Mouse (Mus musculus) kidney, postnatal 10 days (tissue): ENCODE data around the gene Cdrt4.

ENCODE experiments used
- DNase-seq: peaks from one replicate; pipeline ENCODE4 v3.0.0; 2021; ENCODE audit warnings: mixed read lengths

Cdrt4 gene

DNA sequence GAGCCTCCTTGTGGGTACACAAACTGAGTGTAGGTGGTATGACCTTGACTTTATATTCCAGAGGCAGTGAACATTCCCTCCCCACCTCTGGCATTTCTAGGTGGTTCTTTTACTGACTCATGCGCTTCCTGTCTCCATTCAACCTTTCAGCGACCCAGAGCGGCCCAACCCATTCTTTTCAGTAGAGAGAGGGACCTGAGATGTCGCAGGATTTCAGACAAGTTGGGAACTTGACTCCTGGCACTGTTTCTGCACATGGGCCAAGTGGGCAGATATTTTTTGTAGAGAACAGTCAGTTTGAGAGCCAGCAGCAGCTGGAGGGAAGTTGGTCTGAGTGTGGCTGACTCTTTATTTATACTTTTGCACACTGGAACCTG, 45.5 kb downstream of the Cdrt4 start:
- no peak for DNase-seq

DNA sequence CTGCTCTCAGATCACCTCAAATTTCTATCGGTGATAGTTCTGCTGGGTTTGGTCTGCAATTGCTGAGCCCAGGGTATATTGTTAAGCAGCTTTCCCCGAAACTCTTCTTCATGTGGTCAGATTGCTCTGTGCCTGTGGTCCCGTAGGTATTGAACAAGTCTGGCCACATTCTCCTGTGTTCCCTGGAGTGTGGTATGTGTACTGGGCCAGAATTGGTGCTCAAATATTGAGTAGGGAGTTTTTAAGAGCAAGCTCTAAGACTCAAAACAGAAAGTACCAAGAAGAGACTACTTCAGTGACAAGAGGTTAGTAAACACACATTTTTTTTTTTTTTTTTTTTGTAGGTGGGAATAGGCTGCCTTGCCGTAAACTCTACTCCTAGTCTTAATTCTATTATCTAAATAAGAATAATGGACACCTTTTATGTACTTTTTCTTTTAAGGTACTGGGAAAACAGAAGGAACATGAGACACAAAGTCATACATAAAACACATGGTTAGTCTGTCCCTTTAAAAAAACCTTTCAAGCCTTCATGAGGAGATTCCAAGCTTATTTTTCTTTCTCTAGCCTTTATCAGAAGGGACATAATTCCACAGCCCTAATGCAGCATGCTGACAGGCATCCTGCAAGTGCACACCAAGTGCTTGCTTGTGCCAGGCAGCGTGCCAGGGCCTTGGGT, 46.2 kb downstream of the Cdrt4 start:
- no peak for DNase-seq

DNA sequence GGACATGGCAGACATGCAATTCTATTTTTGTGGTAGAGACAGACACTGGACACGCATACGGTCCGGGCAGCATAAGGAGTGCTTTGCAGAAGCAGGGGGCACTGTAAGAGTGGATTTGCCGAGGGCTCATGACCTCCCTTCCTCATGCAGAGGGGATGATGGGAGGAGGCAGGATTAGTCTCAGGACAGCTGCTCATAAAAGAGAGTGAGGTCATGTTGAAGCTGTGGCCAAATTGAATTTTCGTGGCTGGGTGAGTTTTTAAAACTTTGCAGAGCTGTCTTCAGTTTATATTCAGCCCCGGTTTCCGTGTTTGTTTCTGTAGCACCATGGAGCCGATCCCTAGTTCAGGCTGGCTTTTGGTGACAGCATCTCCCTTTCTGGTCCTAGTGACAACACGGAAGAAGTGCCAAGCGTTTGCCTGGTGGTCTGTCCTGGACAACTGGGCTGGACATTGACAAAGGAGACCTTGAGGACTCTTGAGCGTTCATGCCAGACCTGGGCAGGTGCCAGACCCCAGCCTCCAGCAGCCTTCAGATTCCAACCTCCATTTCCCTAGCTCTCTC, 46.8 kb downstream of the Cdrt4 start:
- DNase-seq: peak; percentile 59

DNA sequence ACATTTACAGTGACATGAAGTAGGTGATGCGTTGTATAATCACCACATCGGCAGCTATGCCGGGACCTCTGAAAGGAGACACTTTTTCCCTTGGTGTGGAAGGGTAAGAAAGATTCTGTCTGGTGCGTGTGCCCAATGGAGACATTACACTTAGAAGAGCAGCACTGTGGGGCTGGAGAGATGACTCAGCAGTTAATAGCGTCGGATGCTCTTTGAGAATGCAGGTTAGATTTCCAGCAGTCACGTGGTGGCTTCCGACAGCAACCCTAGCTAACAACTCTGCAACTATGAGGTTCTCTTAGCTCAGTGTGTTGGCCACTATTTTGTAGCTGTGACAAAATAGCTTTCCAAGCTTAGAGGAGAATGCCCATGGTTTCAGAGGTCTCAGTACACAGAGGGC, 49.1 kb downstream of the Cdrt4 start:
- no peak for DNase-seq

DNA sequence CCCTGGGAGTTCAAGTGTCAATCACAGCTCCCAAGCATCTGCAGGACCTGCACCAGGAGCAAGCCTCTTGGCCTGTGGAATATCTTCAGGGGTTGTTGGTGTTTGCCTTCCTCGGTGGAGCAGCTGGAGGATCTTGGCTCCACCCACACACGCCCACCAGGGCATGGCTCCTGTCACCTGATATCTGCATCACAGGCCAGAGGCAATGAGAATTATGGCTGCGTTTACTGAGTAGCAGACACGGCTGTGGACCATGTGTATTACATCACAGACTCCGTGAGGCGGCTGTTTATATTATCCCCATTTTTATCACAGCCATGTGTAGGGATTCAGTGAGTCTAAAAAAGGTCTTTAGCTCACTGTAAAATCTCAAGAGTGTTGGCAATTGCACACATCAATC, 53.6 kb downstream of the Cdrt4 start:
- DNase-seq: no peak

DNA sequence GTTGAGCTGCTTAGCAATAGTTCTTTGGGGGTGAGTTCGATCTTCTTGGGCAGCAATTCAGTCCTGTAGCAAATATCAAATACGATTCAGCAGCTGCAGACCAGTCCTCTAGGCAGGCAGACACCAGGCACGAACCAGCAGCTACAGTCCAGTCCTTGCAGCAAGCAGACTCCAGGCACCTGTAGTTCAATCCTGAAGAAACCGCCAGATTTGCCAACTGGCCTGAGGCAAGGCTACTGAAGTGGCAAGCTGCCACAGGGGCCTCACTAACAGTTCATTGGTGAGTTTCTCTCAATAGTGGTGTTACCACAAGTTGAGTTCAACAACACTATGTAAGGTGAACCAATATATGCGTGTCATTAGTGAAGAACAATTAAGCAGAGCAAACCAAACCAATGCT, 56.4 kb downstream of the Cdrt4 start:
- no peak for DNase-seq

DNA sequence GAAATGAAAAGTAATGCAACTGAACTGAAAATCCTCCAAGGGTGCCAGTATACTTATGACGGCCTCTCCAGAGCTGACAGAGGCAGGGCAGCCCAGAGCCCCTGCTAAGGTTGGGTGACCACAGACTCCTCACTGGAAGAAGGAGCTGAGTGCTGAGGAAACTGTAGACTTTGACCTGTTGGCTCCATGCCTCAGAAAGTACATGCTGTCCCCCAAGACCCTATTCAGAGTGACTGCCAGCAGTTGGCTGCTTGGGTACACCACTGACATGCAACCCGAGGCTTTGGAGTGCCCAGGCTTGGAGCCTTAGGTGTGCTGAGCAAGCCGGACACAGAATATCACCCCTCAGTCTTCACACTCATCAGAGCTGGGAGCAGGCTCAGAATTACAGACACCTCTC, 57.0 kb downstream of the Cdrt4 start:
- no peak for DNase-seq

DNA sequence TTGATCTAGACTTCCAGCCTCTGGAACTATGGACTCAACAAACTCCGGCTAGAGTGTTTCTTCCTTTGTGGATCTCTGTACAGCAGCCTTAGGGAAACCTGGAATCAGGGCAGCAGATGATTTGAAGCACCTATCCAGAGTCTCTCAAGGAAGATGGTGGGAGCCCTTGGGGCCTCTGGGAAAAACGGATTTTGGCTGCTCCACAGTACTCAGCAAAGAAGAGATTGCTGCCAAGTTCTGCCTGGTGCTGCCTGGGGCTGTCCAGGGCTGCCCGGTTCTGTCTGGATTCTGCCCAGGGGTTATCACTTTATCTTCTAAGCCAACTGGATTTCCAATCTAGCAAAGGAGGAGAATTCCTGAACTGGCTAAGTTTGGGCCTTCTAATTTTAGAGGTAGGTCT, 58.8 kb downstream of the Cdrt4 start:
- DNase-seq: no peak

DNA sequence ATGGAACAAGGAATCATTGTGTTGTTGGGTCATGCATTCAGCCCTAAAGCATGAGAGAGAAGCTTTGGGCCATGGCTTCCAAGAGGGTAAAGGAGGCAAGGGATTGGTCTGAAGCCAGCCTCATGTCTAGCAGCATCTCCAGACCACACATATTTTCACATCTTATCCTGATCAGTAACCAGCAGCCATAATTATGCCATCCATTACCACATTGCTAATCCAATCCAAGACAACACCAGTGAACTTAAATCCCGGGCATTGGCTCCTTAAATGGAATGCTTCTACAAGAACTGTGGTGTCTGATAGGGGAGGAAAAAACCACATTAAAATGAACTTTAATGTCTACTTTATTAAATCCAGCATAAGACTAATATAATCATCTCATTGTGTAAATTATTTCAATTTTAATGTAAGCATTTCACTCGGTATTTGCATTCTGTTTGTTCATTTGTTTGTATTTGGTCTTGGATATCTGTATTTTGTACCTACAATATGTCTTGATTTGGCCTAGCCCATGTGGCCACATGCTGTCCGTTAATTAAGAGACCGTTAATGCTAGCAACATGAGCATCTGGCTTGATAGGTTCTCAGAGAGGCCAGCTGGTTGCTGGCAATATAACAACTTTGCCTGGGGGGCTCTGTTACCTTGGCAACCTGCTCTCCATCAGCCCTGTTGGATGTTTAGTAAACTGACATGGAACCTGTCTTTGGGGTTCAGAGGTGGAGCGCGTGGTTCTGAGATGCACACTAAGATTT, 66.5 kb downstream of the Cdrt4 start:
- no peak for DNase-seq

DNA sequence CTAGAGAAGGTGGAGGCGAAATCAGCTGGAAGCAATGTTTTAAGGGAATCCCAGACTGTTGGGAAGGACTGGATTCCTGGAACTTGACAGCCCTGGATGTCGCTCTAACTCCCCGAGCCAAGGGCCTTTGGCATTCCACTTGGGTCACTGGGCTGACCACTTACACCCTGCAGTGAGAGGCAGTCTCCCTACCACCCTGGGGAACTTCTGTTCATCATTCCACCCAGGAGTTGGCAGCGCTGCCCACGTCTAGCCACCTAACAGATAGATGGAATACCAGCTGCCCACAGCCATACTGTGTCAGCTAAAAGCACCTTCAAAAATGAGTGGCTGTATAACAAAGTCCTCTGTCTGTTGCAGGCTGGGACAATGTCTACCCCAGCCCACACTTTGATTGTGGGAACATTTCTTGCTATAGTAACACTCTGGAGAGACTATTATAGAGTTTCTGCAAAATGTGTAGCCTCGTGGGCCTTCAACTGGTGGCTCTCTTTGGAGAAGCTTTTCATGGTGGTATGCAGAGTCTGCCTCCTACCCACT, 67.2 kb downstream of the Cdrt4 start:
- no peak for DNase-seq

DNA sequence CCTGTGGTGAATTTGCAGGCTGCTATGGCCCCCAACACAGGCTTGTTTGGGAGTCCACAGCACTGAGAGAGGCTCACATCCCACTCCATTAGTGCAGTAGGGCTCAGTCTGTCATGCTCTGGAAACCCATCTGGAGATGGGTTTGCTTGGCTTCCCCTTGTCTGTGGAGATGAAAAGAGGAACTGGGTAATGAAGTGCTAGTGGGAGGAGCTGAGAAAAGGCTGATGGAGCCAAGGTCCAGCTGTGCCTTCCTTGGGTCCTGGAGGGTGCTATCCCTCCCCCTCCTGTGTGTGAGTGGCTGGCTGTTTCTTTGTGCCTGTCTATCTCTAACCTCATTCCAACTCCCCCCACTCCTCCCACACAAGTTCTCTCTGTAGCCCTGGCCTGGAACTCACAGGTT, 69.6 kb downstream of the Cdrt4 start:
- DNase-seq: peak; percentile 25

DNA sequence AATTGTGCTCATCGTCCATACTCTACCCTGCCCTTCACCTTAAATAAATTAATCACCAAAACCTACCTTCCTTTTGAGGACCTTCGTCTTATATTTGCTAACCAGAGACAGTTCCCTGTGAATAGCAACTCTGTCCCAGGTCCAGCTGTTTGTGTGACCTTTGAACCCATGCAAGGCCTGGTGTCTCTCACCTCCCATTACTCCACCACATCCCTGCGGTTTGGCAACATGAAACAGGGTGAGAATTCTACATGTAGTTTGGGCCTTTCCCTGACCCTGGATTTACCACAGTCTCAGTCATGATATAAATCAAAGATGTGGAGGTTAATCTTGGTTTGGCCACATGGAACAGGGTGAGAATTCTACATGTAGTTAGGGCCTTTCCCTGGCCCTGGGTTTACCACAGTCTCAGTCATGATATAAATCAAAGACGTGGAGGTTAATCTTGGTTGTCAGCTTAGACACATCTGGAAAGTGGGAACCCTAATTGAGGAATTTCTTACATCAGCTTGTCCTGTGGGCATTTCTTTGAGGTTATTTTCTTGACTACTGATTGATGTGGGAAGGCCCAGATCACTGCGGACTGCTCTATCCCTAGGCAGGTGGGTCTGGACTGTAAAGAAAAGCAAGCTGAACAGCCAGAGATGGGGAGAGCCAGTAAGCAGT, 70.3 kb downstream of the Cdrt4 start:
- no peak for DNase-seq

DNA sequence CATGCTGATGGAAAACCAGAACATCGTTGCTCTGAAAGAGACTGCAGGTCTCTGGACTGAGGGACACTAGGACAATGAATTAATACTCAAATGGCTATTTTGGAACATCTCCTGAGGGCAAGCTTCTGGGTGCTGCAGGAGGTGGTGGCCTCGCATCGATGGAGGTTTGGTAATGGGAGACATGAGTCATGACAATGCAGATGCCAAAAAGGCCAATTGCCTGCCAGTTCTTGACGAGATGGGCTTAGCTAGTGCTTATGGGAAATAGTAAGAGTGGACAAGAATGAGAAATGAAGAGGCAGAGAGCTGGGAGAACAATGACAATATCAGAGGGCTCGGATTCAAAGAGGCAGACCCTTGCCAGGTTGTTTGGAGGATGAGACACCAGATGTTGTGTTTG, 72.5 kb downstream of the Cdrt4 start:
- no peak for DNase-seq

DNA sequence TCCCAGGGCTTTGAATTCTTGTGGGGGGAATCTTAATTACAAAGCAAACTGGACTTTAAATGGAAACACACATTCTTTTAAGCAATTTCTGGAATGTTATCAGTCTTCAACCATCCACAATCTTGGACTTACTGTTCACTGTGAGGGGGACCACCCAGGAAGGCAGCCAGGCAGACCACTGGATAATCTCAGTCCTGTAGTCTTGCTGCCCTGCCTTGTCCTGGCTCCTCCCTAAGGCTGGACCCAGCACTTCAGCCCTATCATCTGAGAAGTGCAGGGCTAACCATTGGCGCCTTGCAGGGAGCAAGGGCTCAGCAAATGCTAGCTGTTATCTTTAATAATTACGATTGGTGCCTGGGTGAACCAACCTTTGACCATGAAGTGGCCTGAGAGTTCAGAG, 73.1 kb downstream of the Cdrt4 start:
- peak; percentile 50 for DNase-seq

DNA sequence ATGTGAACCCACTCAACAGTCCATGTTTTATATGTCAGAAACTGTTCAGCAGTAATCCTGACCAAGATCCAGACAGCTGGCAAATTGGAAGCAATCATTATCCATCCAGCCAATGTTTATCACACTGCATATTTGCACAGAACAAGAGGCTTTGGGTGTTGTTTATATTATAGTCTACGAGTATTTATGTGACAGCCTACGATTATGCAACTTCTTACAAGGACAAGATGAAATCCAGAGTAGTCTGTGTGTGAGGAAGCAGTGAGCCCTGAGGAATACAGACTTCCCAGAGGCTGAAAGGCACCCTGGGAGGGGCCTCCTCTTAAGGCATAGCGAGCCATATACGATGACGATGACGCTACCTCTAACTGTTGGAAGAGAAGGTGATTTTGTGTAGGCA, 74.5 kb downstream of the Cdrt4 start:
- DNase-seq: no peak

DNA sequence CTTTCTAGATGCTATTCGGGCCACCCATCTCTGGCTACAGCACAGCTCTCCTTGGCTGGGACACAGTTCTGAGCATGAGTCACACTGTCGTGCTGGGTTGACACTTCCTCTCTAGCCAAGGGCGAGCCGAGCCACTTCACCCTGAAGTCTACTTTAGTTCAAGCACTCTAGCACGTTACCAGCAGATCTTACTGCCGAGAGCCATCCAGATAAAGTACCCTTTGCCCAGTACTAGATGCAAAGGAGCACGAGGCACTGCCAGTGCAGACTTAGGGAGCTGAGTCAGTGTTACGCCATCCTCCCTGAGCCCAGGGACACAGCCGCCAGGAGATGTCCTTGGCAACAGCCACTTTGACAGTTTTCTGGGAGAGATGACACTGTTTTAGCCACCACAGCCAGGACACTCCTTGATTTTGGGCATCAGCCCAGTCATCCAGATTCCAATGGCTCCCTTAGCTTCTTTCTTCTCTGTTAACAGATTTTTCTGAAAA, 75.7 kb downstream of the Cdrt4 start:
- DNase-seq: no peak

DNA sequence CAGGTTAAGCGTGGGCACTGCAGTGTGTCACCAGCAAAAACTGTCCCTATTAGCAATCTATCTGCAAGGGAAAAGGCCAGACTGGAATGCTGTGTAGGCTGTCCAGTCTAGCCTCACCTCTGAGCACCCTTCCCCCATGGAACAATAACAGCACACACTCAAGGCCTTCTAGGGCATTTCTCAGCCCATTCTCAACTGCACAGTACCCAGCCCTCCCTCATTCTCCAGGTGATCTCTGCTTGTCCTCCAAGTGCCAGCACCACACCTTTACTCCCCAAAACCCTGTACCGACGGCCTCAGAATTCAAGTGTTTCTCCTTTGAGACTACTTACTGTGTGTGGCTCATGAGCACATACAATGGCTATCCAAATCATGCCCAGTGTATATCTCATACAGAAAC, 77.1 kb downstream of the Cdrt4 start:
- no peak for DNase-seq

DNA sequence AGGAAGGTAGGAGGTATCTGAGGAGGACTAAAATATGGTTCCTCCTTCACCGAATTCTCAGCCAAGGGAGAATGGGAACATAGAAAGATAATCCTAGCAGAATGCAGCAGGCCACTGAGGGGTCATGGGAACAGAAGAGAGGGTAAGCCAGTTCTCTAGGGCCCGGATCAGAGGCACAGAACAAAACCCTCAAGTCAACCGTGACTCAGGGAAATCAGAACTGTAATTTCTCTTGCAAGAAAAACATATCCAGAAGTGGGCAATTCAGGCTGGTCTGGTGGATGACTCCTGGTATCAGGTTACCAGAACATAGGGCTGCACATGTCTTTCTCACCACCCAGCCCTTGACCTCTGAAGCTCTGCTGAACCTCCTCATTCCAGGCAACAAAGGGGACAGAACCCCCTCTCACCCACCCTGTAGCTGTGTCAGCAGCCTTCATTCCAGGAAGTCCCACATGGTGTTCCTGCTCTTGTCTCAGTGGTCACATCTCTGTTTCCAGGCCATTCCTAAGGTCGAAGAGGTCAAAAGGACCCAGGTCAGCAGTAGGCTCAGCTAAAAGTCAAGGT, 78.2 kb downstream of the Cdrt4 start:
- no peak for DNase-seq

DNA sequence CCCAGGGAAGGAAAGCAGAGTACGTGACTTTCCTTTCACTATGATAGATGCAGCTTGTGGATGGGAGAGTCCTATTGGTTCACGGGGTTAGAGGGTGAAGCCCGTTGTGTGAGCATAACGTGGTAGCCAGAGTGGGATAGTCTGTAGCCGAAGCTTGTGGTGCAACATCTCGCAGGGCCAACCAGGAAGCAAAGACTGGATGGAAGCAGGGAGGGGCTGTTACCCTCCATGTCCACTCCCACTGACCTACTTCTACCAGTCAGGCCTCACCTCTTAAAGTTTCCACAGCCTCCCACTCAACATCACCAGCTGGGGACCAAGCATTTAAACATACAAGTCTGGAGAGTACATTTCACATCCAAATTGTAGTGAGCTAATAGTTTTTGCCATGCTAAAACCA, 78.7 kb downstream of the Cdrt4 start:
- no peak for DNase-seq

DNA sequence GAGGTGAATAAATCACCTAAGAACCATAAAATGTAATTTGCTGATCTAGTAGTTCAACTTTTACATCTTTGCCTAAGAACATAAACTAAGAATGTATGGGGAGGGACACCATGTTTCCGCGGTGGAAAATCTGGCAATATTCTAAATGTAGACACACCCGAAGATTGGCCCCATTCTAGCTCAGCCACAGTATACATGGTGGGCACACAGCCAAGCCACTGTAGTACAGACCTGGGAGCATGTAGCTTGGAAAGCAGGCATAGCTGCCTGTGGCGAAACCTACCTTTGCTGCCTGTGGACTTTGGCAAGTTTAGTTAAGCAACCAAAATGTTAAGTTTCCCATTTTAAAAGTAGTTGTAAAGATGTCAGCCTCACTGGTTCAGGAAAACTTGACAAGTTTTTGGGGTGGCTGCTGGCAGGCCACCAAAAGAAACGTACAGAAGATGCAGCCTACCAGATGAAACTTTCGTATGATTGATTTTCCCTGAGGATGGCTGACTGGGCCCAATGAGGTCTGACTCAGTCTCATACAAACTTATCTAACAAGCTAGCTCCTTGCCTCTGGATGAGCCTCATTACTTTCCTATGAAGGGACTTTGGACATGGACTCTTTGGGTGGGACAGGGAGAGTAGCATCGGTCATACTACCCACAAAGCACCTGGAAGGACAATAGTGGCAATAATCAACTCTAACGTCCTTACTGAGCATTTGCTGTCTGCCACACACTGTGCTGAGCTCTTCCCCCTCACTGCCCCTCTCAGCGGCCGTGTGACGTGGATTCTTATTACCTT, 84.6 kb downstream of the Cdrt4 start:
- DNase-seq: no peak

DNA sequence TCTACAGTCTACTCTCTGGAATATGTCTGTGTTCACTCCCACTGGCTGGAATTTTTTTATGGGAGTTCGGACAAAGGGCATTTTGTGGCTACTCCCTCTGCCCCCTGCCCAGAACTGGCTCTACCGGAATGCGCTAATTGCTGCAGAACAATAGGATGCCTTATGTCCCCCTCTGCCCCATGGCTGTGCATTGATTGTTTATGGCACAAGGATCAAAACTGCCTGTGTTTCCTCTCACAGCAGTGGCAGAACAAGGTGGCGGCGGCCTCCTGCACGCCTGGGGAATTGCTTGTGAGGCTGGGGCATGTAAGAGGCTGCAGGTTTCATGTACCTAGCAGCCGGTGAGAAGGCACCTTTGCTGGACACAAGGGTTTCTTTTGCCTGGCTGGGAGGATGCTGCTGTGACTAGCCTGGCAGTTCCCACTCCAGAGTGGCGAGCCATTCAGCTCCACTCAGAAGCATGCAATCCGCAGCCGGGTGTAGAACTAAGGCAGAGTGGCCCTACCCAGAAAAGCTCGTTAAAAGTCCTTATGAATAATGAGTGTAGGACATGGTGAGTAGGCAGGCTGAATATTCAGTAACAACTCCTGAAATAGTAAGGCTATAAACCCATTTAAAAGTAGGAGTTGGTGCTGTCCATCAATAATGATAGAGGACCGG, 89.1 kb downstream of the Cdrt4 start:
- DNase-seq: no peak
